Mouse (Mus musculus) CH12.LX (cell line): ENCODE data around the gene Pex12.
"Not testable (repeated sequence)": the region's sequence is repeated elsewhere in the genome, so short reads cannot be mapped to it uniquely, and the experiment has no call there.

ENCODE experiments used
- BHLHE40 ChIP-seq: IDR thresholded peaks from 2 replicates; pipeline ENCODE4 v1.6.1; 2011; ENCODE audit warnings: mild to moderate bottlenecking, low read depth, low read length, improper control_type of control experiment
- CHD2 ChIP-seq: IDR thresholded peaks from 2 replicates; pipeline ENCODE4 v1.6.1; 2011; ENCODE audit warnings: low read length, improper control_type of control experiment
- CTCF ChIP-seq, 2 experiments: IDR thresholded peaks in 1 of 2; conservative IDR thresholded peaks in 1 of 2; 2 replicates each; pipeline ENCODE4 v1.5.1; 2011 to 2012; ENCODE audit warnings: low read depth in 2 of 2, low read length in 2 of 2, improper control_type of control experiment in 1 of 2, inconsistent platforms in 1 of 2, mild to moderate bottlenecking in 1 of 2, moderate library complexity in 1 of 2
- ETS1 ChIP-seq: conservative IDR thresholded peaks from 2 replicates; pipeline ENCODE4 v1.6.1; 2012; ENCODE audit warnings: low read depth, mild to moderate bottlenecking, inconsistent platforms, low read length, improper control_type of control experiment, moderate library complexity
- MAFK ChIP-seq: IDR thresholded peaks from 2 replicates; pipeline ENCODE4 v1.6.1; 2011; ENCODE audit warnings: low read length, improper control_type of control experiment; ENCODE audit not compliant: insufficient replicate concordance
- MAX ChIP-seq: IDR thresholded peaks from 2 replicates; pipeline ENCODE4 v1.6.1; 2011; ENCODE audit warnings: low read length, improper control_type of control experiment
- MAZ ChIP-seq: IDR thresholded peaks from 2 replicates; pipeline ENCODE4 v1.6.1; 2012; ENCODE audit warnings: low read depth, mild to moderate bottlenecking, inconsistent platforms, low read length, improper control_type of control experiment, moderate library complexity
- NRF1 ChIP-seq: IDR thresholded peaks from 2 replicates; pipeline ENCODE4 v1.6.1; 2014; ENCODE audit warnings: low read depth, mild to moderate bottlenecking, inconsistent platforms, low read length, improper control_type of control experiment, moderate library complexity
- RAD21 ChIP-seq: IDR thresholded peaks from 2 replicates; pipeline ENCODE4 v1.6.1; 2011; ENCODE audit warnings: low read depth, mild to moderate bottlenecking, low read length, improper control_type of control experiment, moderate library complexity
- SIN3A ChIP-seq: IDR thresholded peaks from 2 replicates; pipeline ENCODE4 v1.6.1; 2012; ENCODE audit warnings: low read length, improper control_type of control experiment, inconsistent platforms
- USF1 ChIP-seq: IDR thresholded peaks from 2 replicates; pipeline ENCODE4 v1.6.1; 2014; ENCODE audit warnings: low read depth, mild to moderate bottlenecking, inconsistent platforms, low read length, improper control_type of control experiment
- ZKSCAN1 ChIP-seq: IDR thresholded peaks from 2 replicates; pipeline ENCODE4 v1.6.1; 2012; ENCODE audit warnings: low read depth, inconsistent platforms, low read length, improper control_type of control experiment, borderline replicate concordance
- ZMIZ1 ChIP-seq: IDR thresholded peaks from 2 replicates; pipeline ENCODE4 v1.6.1; 2012; ENCODE audit warnings: low read depth, mild to moderate bottlenecking, inconsistent platforms, low read length, improper control_type of control experiment
- ZNF384 ChIP-seq: IDR thresholded peaks from 2 replicates; pipeline ENCODE4 v1.6.1; 2012; ENCODE audit warnings: low read depth, low read length, improper control_type of control experiment, inconsistent platforms

GRCm38 (mm10) chr11:83326692-83327091 lies 24.3 kb upstream of the Pex12 start:
- TF ChIP-seq ZNF384, MAZ, BHLHE40, USF1, ZMIZ1, ETS1, MAFK, RAD21, NRF1, CHD2, MAX, SIN3A, ZKSCAN1: not testable (repeated sequence)
- TF ChIP-seq CTCF (conservative IDR thresholded peaks at IDR 0.05 in 1 of 2, IDR thresholded peaks at IDR 0.05 in 1 of 2; ENCODE audit: low read depth in 2 of 2, low read length in 2 of 2), result peak in 1 of 2 experiments; percentile 56; a peak in 2 of 4 replicates
